ENCODE assay signal across 11 mouse cellular contexts in genomic region chr5:96036125-96036672, GRCm38 (mm10).
DNase-seq lines count a peak whose midpoint lies in the region; ATAC-seq lines count a peak whose summit lies in the region.
"Had no signal": no experiment of that assay in that cellular context is flagged by ENCODE, and none has a peak within 500 bp of the region (broad histone marks: within the 10 kb centered on the region; RNA-seq: fewer than 3 reads in every experiment).

No protein-coding gene starts in this region.

- DNase-seq in frontal cortex, postnatal 14 days (ENCODE audit: low spot score in 2 of 2), result no peak
- DNase-seq in layer of hippocampus, adult 9-11 months, result peak; percentile 20
- no peak for DNase-seq in layer of hippocampus, postnatal 36 days
- DNase-seq in A20 (ENCODE audit: low read depth, low spot score), result peak; percentile 1
- peak; percentile 18 for DNase-seq in embryo, embryonic 11 days
- DNase-seq in gastrocnemius, adult 8-10 months (ENCODE audit: low spot score in 2 of 2), result no peak
- no peak for DNase-seq in thymus, postnatal 0 days (ENCODE audit: low spot score)
- DNase-seq: cerebellum, adult 9-10 months; gastrocnemius, postnatal 10 days had no signal

- 0 out of 2 replicates have a peak, but pooled peaks have one; percentile 52 for ATAC-seq in frontal cortex, adult (ENCODE audit: low TSS enrichment)
- ATAC-seq: CD4-positive, CD25-positive, alpha-beta regulatory T cell, adult 4 months had no signal

Comparison
In these comparisons a context has a peak if more than half of its experiments do, and no peak if none do; other contexts are left out.
1. DNase-seq: peak in layer of hippocampus, adult 9-11 months (single experiment), A20 (single experiment) and embryo, embryonic 11 days (single experiment); none in frontal cortex, postnatal 14 days (0 of 2), layer of hippocampus, postnatal 36 days (0 of 2), gastrocnemius, adult 8-10 months (0 of 2) and thymus, postnatal 0 days (single experiment).